Mouse (Mus musculus) layer of hippocampus, adult 9-11 months (tissue): ENCODE results near the gene B430305J03Rik.
A peak's percentile ranks its signal among the peaks of the same experiment; 100 is the strongest.

Experiments
- DNase-seq: peaks from one replicate; pipeline ENCODE4 v3.0.0; 2022

B430305J03Rik gene

GRCm38 (mm10) chr3:61365779-61366373, at the start of gene B430305J03Rik:
Gene B430305J03Rik, minus strand, starts transcription at chr3:61365951.
- peak; percentile 30 for DNase-seq

- DNase-seq: peak; percentile 8
Observed at GRCm38 (mm10) chr3:61409683-61410082, 43.9 kb upstream of the B430305J03Rik start.

GRCm38 (mm10) chr3:61406921-61407320, 41.2 kb upstream of the B430305J03Rik start:
- no peak for DNase-seq

GRCm38 (mm10) chr3:61400823-61401387, 35.2 kb upstream of the B430305J03Rik start:
- DNase-seq: no peak

DNA sequence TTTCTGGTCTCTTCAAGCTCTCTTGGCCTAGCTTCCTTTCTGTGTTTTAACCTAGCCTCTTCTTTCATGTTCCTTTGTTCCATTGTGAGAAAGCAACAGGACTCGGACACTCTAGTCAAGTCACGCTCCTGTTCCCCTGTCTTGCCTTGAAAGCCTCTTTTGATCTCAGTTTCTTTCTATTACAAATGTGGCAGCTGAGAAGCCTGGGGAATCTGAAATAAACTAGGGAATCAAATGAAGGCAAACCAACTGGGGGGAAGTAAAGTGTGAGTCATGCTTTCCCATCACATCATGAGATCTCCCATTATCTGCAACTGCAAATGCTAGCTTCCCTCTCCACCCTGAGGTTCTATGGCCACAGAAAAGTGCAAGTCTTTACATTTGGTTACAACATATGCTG, 31.0 kb upstream of the B430305J03Rik start:
- no peak for DNase-seq

DNA sequence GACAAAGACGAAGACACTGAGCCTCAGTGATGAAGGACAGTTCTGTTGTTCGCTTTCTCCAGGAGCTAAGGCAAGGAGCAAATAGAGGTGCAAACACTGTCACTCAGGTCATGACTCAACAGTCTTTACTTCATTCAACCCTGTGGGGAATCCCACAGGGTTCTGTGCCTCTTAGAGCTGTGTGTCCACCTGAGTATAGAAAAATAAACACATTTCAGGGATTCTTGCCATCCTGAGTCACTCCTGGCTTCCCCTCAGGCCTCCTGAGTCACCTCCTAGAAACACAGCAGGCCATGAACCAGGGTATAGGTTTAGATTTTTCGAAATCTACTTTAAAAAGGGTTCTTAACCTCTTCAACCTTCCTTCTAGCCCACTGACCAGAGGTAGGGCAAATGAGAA, 29.6 kb upstream of the B430305J03Rik start:
- DNase-seq: no peak

- no peak for DNase-seq
Observed at GRCm38 (mm10) chr3:61393520-61393919, 27.8 kb upstream of the B430305J03Rik start.

DNA sequence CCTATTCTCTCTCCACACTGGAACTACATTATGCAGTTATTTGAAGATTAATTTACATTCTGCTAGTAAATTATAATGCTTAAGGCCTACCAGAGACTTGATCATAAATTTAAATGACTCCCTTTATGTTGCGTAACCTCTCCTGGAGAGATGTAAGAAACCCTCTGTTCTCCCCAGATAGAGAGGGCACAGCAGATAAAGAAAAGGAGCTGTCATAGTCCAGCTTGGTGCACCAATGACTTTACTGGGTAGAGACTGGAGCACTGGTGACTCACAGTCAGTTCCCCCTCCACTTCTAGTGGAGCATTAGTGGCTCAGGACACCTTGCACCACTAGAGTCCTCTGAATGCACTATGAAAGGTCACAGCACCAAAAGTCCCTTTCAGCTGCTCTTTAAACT, 27.1 kb upstream of the B430305J03Rik start:
- DNase-seq: no peak

DNA sequence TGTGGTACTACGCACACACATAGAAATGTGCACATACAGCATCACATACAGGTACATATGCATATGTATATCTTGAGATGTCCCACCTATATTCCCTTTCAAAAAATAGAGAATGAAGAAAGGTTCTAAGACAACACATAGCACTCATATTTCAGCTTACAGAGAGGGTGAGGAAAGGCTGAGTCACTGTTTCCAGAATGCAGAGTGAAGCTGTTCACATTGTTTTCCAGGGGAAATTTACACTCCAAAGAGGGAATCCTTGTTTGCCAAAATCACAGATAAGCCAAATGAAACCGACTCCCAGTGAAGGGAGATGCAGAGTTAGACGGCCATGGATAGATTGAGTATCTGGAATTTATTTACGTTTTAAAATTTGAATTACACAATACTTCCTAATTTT, 25.8 kb upstream of the B430305J03Rik start:
- no peak for DNase-seq

- DNase-seq: no peak
Observed at GRCm38 (mm10) chr3:61386368-61386767, 20.6 kb upstream of the B430305J03Rik start.

DNA sequence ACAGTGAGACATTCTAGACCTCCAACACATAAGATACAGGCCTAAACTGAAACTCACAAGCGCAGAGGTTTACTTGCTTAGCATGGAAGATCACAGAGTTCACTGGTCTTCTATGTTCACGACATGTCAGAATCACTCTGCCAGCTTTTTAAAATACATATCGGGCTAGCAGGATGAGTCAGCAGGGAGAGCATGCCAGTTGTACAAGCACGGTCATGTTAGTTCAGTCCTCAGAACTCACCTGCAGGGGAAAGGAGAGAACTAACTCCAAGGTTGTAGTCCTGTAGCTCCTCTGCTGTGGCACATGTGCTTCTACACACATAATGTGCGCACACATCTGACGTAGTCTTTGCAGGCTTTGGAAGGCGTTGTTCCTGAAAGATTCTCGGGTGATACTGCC, 10.2 kb upstream of the B430305J03Rik start:
- DNase-seq: no peak

DNA sequence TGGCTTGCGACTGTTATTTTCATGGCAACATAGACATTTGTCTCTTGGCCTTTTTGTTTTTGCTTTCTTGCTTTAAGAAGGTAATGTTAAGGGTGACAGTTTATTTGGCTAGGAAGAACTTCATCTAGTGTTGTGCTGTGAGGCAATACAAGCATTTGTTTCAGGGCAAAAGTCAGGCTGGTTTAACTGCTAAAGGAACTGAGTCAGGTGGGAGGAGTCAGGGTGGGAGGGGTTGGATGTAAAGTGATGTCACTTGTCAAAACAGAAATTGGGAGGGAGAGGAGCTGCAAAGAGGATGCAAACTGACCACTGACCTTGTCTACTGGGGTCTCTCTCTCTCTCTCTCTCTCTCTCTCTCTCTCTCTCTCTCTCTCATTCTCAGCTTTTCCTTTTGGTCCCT, 2.7 kb upstream of the B430305J03Rik start:
- DNase-seq: no peak

DNA sequence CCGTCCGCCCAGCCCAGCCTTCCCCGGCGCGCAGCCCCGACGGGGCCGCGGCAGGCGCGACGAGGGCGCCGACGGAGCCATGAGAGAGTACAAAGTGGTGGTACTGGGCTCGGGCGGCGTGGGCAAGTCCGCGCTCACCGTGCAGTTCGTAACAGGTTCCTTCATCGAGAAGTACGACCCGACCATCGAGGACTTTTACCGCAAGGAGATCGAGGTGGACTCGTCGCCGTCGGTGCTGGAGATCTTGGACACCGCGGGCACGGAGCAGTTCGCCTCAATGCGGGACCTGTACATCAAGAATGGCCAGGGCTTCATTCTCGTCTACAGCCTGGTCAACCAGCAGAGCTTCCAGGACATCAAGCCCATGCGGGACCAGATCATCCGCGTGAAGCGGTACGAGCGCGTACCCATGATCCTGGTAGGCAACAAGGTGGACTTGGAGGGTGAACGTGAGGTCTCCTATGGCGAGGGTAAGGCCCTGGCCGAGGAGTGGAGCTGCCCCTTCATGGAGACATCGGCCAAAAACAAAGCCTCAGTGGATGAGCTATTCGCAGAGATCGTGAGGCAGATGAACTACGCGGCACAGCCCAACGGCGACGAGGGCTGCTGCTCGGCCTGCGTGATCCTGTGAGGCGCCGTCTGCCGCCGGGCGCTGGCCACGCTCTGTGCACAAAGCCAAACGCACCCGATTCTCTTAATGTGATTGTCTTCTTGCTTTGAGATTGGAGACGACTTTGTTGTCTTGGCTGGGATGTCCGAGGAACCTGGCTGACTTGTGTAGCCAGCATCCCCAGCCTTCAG, 573 bp downstream of the B430305J03Rik start:
- peak; percentile 46 for DNase-seq

DNA sequence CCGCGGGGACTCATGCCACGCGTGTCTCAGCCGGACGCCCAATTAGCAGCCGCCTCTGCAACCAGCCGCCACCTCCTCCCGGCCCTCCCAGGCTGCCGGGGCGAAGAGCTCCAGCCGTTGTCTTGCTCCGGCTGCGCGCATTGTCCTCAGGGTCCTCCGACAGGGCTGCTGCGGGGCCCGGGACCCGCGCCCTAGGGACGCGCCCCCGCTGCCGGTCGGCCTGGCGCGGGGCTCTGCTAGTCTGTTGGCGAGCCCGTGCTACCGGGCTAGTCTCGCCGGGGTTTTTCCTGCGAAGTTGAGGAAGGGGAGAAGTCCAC, 1.1 kb downstream of the B430305J03Rik start:
- DNase-seq: no peak

GRCm38 (mm10) chr3:61363989-61364660, 1.6 kb downstream of the B430305J03Rik start:
- DNase-seq: peak; percentile 94

DNA sequence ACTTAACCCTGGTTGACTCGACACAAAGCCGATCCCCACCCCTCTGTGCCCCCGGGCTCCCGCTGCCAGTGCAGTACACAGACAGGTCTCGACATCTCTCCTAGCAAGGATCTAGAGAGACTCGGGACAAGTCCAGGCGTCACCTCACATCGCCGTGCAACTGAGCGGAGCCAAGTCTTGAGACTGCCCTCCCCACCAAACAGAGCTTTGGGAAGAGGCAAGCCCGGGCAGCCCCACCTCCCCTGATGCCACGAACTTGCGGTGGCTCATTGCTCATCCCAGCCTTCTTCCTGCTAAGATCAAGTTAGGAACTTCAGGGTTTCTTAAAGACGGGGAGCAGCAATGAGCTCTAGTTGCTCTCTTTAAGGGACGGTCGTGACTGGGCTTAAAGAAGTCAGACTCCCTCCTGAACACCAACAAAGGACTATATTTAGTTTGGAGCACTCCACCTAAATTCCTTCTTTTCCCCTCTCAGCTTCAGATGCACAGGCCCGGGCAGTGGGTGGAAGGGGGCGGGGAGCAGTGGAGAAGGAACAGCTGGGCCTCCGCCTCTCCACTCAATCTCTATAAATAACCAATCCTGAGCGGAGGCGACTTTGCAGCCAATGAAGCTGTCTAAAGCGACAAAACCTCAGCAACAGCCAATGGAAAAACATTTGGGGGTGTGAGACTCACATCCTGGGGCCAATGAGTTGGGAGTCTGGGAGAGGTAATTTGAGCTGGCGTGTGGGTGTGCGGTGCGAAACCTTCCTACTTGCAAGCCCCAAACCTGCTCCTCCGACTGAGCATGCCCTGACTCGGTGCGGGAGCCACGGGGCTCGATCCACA, 2.4 kb downstream of the B430305J03Rik start:
- peak; percentile 98 for DNase-seq

DNA sequence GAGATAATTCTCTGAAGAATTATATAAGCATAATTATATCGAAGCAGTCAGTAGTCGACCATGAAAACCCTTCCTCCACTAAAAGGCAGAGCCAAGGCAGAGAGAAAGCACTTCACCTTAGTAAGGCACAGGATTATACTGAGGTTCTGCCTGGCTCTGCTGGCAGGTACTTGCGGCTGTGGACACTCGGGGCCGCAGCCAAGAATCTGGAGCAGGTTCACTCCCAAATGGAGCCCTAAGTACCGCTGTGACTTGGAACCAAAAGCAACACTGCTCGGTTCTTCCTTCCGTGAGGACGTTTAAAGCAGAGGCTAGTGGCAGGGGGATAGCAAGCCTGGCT, 3.0 kb downstream of the B430305J03Rik start:
- DNase-seq: no peak

GRCm38 (mm10) chr3:61361338-61361737, 4.4 kb downstream of the B430305J03Rik start, which contains the start of gene Rap2b:
Gene Rap2b, plus strand, starts transcription at chr3:61361638.
- DNase-seq: no peak

DNA sequence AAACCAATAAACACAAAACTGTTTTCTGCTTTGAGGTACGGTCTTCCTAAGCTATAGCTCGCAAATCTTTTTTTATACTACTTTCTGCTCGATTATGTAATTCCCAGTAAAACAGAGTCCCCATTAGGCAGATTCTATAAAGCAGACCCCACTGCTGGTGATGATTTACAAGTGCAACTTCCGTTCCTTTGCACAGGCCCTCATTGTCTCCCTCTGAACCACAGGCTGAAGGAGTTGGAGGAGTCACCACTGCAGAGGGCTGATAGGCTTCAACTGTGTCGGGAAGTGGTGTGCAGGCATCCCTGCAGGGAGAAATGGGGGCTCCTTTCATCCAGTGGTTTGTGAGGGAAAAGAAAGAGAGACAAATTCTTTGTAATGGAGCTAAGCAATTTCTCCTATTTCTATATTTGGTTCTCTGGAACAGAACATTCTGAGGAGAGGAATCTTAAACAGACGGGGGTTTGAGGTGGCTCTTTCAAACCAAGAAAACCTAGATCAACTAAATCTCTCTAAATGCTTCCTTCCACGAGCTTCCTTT, 6.9 kb downstream of the B430305J03Rik start:
- no peak for DNase-seq

- no peak for DNase-seq
Observed at GRCm38 (mm10) chr3:61358107-61358506, 7.6 kb downstream of the B430305J03Rik start.

DNA sequence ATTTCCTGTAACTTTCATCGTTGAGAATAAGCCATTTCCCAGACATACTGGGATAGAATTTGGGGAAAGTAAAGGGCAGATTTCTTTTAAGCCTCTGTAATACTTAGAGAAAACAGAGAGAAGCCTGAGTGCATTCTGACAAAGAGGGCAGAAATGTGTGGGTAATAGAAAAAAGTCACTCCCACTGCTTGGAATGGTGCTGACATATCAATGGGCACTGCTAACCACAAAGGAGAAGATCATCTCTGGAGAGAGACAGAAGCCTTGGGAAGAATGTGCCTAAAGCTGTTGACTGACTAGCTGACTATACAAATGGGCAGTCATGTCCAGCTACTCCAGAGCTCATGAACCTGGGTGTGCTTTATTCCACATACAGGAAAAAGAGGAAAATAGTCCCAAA, 10.3 kb downstream of the B430305J03Rik start:
- DNase-seq: no peak

- no peak for DNase-seq
Observed at GRCm38 (mm10) chr3:61349433-61349832, 16.3 kb downstream of the B430305J03Rik start.
